In genomic region chr4:133014088-133014487, GRCm38 (mm10) we compare ENCODE assay signal across 8 mouse cellular contexts. TPM values are rescaled to one million over a fixed set of nuclear protein-coding genes. Genes with fewer than 3 reads are reported as not detected.
DNase-seq lines count a peak whose midpoint lies in the region; ATAC-seq lines count a peak whose summit lies in the region.

No protein-coding gene starts in this region.

- no peak for ATAC-seq in granulocyte monocyte progenitor cell, adult 5-6 weeks (replicated peaks; ENCODE audit: poor library complexity, severe bottlenecking)

- H3K27me3 ChIP-seq in splenic B cell, adult 2 months (ENCODE audit: control insufficient read depth, insufficient read depth, low read length, poor library complexity, severe bottlenecking), result peaks cover 3% of the 10 kb centered on the region; the same call in 1 of the 2 replicates

- peak; percentile 54 for DNase-seq in adrenal gland, postnatal 25 days
- DNase-seq in adrenal gland, adult 18-20 months (ENCODE audit: low spot score in 2 of 2), result no peak
- peak; percentile 56 for DNase-seq in testis, postnatal 10 days (ENCODE audit: low spot score)
- DNase-seq in testis, postnatal 14 days (ENCODE audit: low spot score), result no peak
- peak; percentile 25 for DNase-seq in induced T-regulatory cell, adult 2 months (ENCODE audit: low read depth)
- DNase-seq in splenic B cell, adult 2 months (ENCODE audit: low read depth, low spot score), result peak; percentile 38
- DNase-seq in right cerebral cortex, postnatal 4 days, result no peak

- H3K36me3 ChIP-seq in splenic B cell, adult 2 months (ENCODE audit: control insufficient read depth, insufficient read depth, low read length, poor library complexity, severe bottlenecking), result no peaks in the 10 kb centered on the region

RNA-seq across cellular contexts. Expression of gene Ahdc1, which starts 3.0 kb away (rescaled TPM):
- 91.4 and 96.4 TPM in 2 replicates for total RNA-seq in adrenal gland, postnatal 25 days (2021)
- total RNA-seq in adrenal gland, adult 18-20 months (2021), result 10 to 100 TPM; 72.1 to 86.9 TPM
- total RNA-seq in granulocyte monocyte progenitor cell, adult 5-6 weeks (2014; fragmentation: Nextera tagmentation), result 1.3 and 4.7 TPM in 2 replicates
- 0.26 and 0.93 TPM in 2 replicates for total RNA-seq in granulocyte monocyte progenitor cell, adult 5-6 weeks (2017)

RNA-seq across cellular contexts. Expression of gene Fgr, which starts 40.2 kb away (rescaled TPM):
- total RNA-seq in adrenal gland, postnatal 25 days (2021), result 0.33 TPM in 1 of 2 replicates, not detected in the other
- total RNA-seq in adrenal gland, adult 18-20 months (2021), result under 1 TPM; 0.43 to 0.58 TPM
- not detected in 2 replicates for total RNA-seq in granulocyte monocyte progenitor cell, adult 5-6 weeks (2014; fragmentation: Nextera tagmentation)
- 0.99 and 2.4 TPM in 2 replicates for total RNA-seq in granulocyte monocyte progenitor cell, adult 5-6 weeks (2017)

Comparison
In these comparisons a context has a peak if more than half of its experiments do, and no peak if none do; other contexts are left out.
1. DNase-seq: peak in adrenal gland, postnatal 25 days (single experiment), testis, postnatal 10 days (single experiment), induced T-regulatory cell, adult 2 months (single experiment) and splenic B cell, adult 2 months (single experiment); none in adrenal gland, adult 18-20 months (0 of 2), testis, postnatal 14 days (single experiment) and right cerebral cortex, postnatal 4 days (single experiment).
2. RNA of gene Ahdc1, which starts 3.0 kb away (total RNA-seq): 91.4 to 96.4 TPM in adrenal gland, postnatal 25 days and 72.1 to 86.9 TPM in adrenal gland, adult 18-20 months; 0.26 to 4.7 TPM in granulocyte monocyte progenitor cell, adult 5-6 weeks; every median in the first group is over 10 times any median in the second.